Mouse (Mus musculus) frontal cortex, postnatal 14 days (tissue): ENCODE results near the gene Ugt1a6b.
A peak's percentile ranks its signal among the peaks of the same experiment; 100 is the strongest.
"Not testable (repeated sequence)": the region's sequence is repeated elsewhere in the genome, so short reads cannot be mapped to it uniquely, and the experiment has no call there.

Experiments
- DNase-seq, 2 experiments: peaks; one replicate each; pipeline ENCODE4 v3.0.0; 2022; ENCODE audit warnings: low spot score in 2 of 2

Gene Ugt1a6b

GRCm38 (mm10) chr1:88199996-88200395, 96.9 kb downstream of the Ugt1a6b start:
- no peak for DNase-seq

DNA sequence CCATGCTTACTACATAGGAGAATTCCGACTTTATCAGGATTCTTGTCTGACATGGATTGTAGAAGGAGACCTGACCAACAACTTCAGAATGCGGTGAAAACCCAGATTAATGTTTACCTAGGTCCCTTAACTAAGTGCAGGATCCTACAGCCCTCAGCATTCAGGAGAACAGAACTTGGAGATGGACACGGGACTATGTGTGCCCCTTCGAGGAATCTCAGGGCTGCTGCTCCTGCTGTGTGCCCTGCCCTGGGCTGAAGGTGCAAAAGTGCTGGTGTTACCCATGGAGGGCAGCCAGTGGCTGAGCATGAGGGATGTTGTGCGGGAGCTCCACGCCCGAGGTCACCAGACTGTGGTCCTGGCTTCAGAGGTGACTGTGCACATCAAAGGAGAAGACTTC, 97.4 kb downstream of the Ugt1a6b start, which contains the start of gene Ugt1a2:
TSS of gene Ugt1a2 (plus strand) at position 146 of the 400 bp plus-strand sequence.
- no peak for DNase-seq

DNA sequence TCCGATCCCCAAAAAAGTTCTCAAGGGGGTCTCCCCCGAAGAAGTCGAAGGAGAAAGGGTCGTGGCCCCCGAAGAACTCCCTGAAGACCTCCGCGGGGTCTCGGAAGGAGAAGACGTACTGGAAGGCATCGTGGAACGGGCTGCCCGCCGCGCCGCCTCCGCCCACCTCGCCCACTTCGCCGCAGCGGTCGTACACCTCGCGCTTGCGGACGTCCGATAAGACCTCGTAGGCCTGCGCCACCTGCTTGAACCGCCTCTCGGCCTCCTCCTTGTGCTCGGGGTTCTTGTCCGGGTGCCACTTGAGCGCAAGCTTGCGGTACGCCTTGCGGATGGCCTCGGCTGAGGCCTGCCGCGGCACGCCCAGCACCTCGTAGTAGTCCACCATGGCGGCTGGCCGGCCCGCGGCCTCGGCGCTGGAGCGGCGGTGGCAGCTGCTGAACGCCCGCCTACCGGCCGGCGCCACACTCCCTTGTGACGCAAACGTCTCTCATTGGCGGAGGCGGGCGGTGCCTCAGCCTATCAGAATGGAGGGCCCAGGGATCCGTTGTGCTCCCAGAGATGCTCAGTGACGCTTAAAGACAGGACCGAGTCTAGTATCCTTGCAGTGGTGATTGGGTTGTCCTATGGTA, 102.4 kb downstream of the Ugt1a6b start, which contains the start of gene Dnajb3:
TSS of gene Dnajb3 (minus strand) at position 489 of the 629 bp plus-strand sequence.
- peak; percentile 66 to 73 for DNase-seq

DNA sequence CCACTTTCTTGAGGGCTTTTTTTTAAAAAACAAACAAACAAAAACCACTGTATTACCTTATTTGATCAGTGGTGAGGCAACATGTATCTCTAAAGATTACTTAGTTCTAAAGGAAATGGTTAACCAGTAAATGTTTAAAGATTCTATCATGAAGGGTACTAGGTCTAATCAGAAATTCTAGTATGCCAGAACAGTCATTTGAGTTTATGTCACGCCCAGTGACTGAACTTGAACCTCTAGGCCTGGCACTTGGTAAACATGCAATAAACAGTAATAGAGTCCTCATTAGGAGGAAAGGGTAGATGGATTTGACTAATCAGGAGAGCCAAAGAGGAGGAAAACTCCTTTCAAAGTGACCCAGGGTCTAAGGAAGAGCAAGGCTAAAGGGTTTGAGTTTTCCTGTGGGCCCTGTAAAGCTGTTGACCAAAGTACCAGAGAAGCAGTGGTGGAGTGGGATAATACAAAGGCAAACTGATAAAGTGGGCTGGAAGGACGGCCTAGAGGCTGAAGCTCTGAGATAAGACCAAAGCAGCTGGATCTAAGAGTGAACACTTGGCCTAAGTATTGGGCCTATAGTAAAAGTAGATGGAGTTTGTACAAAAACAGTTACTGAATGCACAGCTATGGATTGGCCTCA, 103.9 kb downstream of the Ugt1a6b start:
- no peak for DNase-seq

DNA sequence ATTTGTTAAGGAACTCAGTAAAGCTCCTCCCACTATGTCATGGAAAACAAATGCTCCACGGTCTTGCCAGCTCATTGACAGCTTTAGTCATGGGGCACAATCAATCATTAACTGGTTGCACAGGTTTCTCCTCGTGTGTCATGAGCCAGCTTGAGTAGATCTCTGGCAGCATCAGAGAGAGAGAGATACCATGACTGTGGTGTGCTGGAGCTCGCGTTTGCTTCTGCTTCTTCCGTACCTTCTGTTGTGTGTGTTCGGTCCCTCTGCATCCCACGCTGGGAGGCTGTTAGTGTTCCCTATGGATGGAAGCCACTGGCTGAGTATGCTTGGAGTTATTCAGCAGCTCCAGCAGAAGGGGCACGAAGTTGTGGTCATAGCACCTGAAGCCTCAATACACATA, 108.8 kb downstream of the Ugt1a6b start, which contains the start of gene Ugt1a1:
TSS of gene Ugt1a1 (plus strand) at position 148 of the 400 bp plus-strand sequence.
- no peak for DNase-seq

DNA sequence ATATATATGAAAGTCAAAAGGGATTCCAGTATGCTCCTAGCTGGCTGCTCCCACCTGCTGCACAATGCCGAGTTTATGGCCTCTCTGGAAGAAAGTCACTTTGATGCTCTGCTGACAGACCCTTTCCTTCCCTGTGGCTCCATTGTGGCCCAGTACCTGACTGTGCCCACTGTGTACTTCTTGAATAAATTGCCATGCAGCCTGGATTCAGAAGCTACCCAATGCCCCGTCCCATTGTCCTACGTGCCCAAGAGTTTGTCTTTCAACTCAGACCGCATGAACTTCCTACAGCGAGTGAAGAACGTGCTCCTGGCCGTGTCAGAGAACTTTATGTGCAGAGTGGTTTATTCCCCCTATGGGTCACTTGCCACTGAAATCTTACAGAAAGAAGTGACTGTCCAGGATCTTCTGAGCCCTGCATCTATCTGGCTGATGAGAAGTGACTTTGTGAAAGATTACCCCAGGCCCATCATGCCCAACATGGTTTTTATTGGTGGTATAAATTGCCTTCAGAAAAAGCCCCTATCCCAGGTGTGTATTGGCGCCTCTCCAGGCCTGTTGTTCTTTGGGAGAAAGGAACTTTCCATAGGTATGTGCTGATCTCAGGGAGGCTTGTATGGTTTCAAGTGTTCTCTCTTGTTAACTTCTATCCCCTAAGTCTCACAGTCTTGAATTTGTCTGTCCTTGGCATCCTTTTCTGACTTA, 109.4 kb downstream of the Ugt1a6b start:
- DNase-seq, result no peak

DNA sequence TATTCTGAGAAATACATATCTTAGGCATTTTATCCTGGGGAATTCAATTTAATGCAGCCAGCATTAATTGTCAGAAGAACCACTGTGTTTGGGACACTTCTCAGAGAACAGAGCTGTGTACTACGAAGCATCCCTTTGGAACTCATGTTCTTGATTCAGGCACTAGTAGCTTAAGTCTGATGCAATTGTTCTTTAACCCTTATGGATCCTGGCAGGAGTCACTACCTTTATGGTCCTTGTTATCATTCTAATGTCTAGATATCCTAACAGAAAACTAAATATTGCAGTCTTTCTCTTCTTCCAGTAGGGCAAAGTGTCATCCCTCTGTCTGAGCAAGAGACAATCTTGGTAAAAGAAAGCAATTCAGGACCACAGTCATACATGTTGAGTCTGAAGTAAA, 110.0 kb downstream of the Ugt1a6b start:
- no peak for DNase-seq

- no peak for DNase-seq
Observed at GRCm38 (mm10) chr1:88213766-88214461, 110.9 kb downstream of the Ugt1a6b start.

DNA sequence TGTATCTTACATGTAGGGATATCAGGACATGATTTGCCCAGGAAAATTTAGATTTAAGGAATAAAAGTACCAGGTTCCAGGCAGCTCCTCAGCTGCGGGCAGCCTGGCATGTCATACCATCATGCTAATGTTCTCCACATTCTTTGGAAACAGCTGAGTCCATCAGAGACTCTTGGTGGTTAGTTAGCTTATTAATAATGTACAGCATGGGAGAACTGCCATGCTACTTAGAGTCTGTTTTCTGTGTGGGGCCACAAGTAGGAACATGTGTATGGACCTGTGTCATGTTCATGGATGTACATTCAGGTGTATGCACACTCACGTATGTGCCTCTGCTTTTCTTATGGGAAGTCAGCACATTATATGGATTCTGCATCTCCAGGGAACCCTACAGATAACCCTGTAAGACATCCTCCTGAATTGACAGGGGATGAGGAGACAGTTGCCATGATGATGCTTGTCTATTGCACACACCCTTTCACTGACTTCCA, 111.5 kb downstream of the Ugt1a6b start:
- DNase-seq, result no peak

GRCm38 (mm10) chr1:88215466-88216380, 112.7 kb downstream of the Ugt1a6b start:
- no peak for DNase-seq

DNA sequence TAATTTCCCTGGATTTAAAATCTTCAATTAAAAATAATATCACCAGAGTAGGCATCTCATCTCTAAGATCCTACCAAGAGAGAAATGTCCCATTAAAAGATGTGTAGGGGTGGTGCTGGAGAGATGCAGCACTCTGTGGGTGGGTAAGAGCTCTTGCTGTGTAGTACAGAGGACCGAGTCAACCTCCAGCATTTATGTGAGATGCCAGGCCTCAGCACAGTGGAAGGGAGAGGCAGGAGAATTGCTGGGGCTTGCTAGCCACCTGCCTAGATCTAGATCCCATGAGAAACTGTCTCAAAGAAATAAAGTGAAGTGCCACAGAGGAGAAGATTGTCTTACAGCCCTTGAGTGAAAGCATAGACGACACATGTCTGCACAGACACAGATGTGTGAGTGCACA, 113.5 kb downstream of the Ugt1a6b start:
- no peak for DNase-seq

GRCm38 (mm10) chr1:88217144-88217543, 114.1 kb downstream of the Ugt1a6b start:
- no peak for DNase-seq

GRCm38 (mm10) chr1:88217576-88217975, 114.5 kb downstream of the Ugt1a6b start:
- DNase-seq, result no peak

GRCm38 (mm10) chr1:88218051-88218450, 115.0 kb downstream of the Ugt1a6b start:
- no peak for DNase-seq

DNA sequence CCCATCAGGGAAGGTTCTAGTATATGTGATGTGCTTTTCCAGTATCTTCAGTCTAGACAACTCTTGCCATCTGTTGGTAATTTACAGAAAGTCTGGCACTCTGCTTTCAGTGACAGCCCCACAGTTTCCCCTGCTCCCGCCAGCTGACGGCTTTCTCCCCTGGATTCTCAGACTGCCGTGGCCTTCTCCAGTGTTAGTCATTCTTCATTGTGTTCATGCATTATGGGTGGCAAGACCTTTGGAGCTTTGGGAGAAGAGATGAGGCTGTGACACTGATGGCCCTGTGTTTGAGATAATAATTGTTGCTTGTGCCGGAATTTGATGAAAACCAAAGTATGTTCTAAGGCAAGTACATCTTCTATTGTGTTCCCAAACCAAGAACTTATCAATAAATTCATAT, 115.5 kb downstream of the Ugt1a6b start:
- no peak for DNase-seq

- no peak for DNase-seq
Observed at GRCm38 (mm10) chr1:88219054-88219453, 116.0 kb downstream of the Ugt1a6b start.

DNA sequence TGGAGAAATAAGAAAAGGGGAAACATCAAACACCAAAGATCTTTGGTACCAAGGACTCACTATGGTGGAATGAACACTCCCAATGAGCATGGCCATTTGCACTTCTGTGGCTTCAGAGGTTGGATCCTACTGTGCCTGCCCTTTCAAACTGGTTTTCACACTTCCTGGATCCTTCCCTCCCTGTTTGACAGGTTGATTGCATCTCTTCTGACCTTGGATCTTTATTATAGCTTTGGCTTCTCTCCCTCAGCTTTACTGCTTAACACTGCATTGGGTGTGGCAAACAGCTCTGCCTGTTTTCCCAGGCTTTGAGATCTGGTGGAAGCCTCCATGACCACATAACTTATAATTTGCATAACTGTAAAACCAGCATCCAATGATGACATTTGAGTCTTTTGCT, 117.3 kb downstream of the Ugt1a6b start:
- no peak for DNase-seq

DNA sequence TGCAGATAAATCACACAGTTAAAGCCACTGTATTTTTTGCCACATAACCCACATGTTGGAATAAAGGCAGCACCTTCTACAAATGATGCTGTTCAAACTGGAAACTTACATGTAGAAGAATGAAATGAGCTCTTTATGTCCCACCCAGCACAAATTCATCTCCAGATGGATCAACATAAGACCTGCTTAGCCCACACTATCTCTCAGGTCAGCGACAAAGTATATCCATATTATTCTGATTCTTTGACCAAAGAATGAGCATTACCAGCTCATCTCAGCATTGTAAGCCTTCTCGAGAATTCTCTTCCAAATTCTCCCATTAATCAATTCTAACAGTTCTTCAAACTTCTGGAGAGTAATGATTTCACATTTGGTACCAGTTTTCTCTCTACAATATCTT, 119.2 kb downstream of the Ugt1a6b start:
- DNase-seq, result no peak

DNA sequence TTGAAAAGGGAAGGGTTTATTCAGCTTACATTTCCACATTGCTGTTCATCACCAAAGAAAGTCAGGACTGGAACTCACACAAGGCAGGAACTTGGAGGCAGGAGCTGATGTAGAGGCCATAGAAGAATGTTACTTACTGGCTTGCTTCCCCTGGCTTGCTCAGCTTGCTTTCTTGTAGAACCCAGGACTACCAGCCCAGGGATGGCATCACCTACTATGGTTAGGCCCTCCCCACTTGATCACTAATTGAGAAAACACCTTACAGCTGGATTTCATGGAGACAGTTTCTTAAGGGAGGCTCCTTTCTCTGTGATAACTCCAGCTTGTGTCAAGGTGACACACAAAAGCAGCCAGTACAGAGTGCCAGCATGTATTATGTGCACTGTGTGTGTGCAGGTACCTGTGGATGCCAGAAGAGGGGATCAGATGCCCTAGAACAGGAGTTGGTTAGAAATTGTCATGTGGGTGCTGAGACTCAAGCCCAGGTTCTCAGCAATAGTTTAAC, 120.0 kb downstream of the Ugt1a6b start:
- not testable (repeated sequence) for DNase-seq

DNA sequence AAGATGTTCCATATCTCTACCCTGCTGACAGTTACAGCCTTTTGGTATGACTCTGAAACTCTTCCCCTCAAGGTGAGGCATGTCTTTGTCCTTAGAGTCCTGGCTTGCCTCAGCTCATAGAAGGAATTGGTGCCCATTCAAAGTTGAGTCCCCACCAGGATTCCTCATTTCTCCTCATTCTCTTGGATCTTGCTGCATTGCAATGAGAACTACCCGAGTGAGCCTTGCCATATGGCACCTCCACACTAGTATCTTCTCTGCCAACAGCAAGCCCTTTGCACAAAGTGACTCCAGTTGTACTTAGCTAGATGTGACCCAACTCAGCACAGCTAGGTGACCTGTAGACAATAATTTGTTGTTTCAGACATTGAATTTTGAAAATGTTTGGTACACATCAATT, 120.5 kb downstream of the Ugt1a6b start:
- no peak for DNase-seq
